Mouse (Mus musculus): ENCODE measurements around the gene Rala. TPM values are rescaled to one million over a fixed set of nuclear protein-coding genes. Genes with fewer than 3 reads are reported as not detected.

Gene Rala
- total RNA-seq, 2 experiments from 2014 or later: 63.4 to 64.5 TPM

- DNase-seq: no peak
Observed at GRCm38 (mm10) chr13:17879061-17879460, 65.0 kb downstream of the Rala start.

GRCm38 (mm10) chr13:17866741-17867140, 77.3 kb downstream of the Rala start:
- DNase-seq: no peak

- DNase-seq: no peak
Observed at GRCm38 (mm10) chr13:17860536-17860935, 83.5 kb downstream of the Rala start.

GRCm38 (mm10) chr13:17859365-17860033, 84.5 kb downstream of the Rala start:
- peak; percentile 27 to 42 for DNase-seq

GRCm38 (mm10) chr13:17857046-17857445, 87.0 kb downstream of the Rala start:
- DNase-seq: no peak

- no peak for DNase-seq
Observed at GRCm38 (mm10) chr13:17855492-17856138, 88.4 kb downstream of the Rala start.

GRCm38 (mm10) chr13:17854755-17855154, 89.3 kb downstream of the Rala start:
- no peak for DNase-seq

- no peak for DNase-seq
Observed at GRCm38 (mm10) chr13:17843336-17843735, 100.7 kb downstream of the Rala start.

- DNase-seq: no peak
Observed at GRCm38 (mm10) chr13:17842756-17843155, 101.3 kb downstream of the Rala start.

GRCm38 (mm10) chr13:17839137-17839536, 104.9 kb downstream of the Rala start:
- DNase-seq: peak; percentile 10 to 16

GRCm38 (mm10) chr13:17838484-17838851, 105.6 kb downstream of the Rala start:
- no peak for DNase-seq

- peak in 1 of 2 experiments; percentile 37 for DNase-seq
Observed at GRCm38 (mm10) chr13:17837610-17838483, 106.2 kb downstream of the Rala start.

GRCm38 (mm10) chr13:17836808-17837207, 107.2 kb downstream of the Rala start:
- DNase-seq: no peak

- no peak for DNase-seq
Observed at GRCm38 (mm10) chr13:17832940-17833339, 111.1 kb downstream of the Rala start.

Other genes with a start within 250 kb of the Rala start
- gene Mplkip, start 249.0 kb downstream of the Rala start, total RNA-seq (2021): 10 to 100 TPM; 14.6 to 15.9 TPM
- 1 to 10 TPM; 1.8 to 2.5 TPM for gene Sugct, start 248.7 kb downstream of the Rala start, total RNA-seq (2021)
- gene Cdk13, start 139.1 kb downstream of the Rala start, total RNA-seq (2021): 10 to 100 TPM; 57.3 to 58.8 TPM
- gene Yae1d1, start 49.1 kb upstream of the Rala start, total RNA-seq (2021): 10 to 100 TPM; 23.2 to 24.0 TPM

Measured in layer of hippocampus, postnatal 36 days (tissue).